Mouse (Mus musculus): ENCODE data around the gene Ccdc162.
"Not testable (repeated sequence)": the region's sequence is repeated elsewhere in the genome, so short reads cannot be mapped to it uniquely, and the experiment has no call there.

The Ccdc162 gene

DNA sequence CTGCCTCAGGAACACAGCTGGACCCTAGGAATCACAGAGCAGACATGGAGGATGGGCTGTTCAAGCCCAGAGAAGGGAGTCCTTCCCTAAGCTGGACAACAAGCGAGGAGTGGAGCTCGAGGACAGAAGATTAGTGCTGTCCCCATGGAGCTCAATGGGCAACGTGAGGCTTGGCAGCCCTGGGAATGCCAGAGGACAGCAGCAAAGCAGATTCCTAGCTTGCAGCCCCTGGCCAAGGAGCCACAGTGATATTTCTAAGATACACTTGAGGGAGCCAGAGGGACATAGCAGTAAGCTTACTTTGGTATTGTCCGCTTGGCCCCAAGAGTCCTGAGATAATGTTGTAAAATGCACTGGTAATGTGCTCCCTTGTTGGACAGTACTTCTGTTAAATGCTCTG, 25.5 kb downstream of the Ccdc162 start:
- DNase-seq, result no peak

DNA sequence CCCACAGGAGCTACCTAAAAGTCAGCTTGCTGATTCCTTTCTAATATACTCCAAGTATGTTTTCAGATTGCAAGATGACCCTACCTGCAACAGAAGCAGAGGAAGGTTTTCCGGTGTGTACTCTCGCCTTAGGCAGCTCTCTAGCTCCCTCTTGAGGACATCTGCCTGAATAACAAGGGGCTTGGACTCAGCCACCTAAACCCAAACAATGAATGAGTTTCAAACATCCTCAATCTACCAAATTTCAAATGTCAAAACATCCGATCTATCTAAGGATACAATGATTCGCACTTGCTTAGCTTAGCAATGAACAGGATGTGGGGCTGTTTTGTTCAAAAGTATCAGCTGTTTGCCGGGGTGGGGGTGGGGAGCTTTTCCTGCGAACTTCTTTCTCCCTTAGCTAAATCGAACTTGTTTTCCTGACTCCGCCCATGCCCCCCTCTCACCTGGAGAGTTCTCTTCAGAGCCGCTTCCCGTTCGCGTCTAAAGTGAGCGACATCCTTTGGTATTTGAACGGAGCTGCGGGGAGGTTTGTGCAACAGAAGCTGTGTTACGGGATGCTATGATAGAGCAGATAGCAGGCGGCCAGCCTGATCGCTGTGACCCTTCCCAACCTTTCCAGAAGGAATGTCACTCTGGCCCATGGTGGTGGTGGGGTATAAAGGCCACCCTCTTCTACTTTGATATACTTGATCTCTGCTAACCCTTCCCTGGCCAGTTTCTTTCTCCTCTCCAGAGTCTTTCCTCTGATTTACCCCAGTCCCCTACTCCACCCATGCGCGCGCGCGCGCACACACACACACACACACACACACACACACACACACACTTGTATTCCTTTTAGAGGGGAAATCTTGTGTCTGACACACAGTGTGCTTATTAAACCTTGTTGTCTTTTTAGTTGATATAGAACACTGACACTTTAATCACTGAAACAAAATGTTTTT, 26.2 kb downstream of the Ccdc162 start:
- DNase-seq, result peak; percentile 77

DNA sequence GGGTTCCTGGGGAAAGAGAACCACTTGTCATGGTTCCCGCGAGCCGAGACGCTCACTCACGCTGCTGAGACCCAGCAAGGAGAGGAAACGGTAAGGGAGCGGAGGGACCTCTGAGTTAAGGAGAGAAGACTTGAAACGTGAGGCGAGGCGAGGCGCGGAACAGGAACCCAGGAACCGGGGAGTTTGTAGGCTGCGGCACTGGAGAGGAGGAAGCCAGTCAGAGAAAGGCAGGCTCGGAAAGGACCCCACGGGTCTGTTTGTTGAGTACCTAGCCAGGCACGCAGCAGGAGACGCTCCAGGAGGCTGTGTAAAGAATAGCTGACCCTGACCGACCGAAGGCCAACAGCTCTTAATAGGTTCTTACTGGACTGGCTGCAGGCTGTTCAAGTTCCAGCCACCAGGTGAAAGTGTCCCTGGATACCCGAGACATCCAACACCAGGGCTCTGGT, 31.9 kb downstream of the Ccdc162 start:
- peak; percentile 64 for DNase-seq

DNA sequence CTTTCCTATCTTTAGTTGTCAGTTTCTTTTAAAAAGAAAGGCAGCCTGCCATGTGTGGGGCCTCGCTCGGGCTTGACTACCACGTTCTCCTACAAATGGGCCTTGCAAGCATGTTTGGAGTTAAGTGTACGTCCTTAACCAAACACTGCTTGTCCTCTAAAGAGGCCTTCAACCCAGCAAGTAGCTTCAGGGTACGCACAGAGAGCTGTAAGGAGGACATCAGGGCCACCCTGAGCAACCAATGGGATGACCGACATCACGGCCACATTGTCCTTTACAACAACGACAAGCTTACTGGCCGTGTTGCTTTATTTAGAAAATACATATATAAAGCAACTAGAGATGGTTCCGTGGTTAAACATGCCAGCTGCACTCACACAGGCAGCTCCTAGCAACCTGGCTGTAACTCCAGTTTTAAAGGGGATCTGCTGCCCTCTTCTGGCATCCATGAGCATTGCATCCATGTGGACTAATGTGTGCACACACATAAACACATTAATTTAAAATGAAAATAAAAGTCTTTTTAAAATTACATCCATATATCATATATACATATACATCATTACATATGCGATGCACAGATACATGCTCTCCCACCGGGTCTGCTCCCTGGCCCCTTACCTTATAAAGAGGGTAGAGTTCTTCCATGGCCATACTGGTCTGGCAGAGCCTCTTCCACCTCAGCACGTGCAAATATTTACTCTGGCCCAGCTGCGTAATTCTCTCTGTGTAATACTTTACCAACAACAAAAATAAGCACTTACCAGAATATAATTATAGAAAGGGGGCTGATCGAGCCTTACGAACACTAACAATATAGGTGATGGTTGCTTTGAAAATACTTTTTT, 33.7 kb downstream of the Ccdc162 start:
- DNase-seq, result peak; percentile 94

DNA sequence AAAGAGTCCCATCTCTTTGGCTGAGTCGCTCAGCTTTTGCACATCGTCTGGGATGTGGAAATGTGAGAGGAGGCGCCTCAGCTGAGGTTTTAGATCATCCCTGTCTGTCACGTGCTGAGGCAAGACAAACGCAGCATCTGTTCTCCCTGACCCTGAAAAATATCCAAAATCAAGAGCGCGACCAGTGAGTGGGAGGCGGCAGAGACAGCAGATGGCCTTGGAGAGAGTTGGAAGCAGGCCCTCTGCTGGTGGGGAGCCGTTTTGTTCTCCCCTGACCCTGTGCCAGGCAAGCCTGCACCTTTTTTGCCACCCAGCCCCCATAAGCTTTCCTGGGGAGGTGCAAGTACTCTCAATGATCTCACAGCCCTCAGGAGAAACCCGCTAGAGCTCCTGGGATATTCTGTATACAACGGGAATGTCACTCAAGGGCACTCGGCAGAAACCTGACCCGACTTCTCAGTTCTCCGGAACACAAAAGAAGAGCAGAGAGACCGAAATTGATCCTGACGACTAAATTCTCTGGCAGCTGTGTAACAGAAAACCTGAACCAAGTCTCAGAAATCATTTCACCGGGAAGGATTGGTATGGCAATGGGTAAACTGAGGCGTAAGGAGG, 37.6 kb downstream of the Ccdc162 start:
- DNase-seq, result peak; percentile 79

DNA sequence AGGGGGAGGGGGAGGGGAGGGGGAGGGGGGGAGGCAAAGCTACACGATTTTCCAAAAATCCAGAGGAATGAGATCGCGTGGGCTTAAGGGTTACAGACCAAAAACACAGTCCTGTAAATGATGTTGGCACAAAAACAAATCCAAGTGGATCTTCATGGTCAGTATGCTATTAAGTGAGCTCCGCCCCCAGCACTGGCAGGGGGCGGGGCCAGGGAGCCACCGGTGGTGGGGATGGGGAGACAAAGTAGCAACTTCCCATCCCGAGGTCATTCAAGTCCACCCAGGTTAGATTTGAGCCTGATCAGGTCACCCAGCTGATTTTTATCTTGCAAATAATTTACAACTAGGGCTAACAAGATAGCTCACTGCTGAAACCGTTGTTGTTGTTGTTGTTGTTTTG, 39.0 kb downstream of the Ccdc162 start:
- DNase-seq, result no peak

DNA sequence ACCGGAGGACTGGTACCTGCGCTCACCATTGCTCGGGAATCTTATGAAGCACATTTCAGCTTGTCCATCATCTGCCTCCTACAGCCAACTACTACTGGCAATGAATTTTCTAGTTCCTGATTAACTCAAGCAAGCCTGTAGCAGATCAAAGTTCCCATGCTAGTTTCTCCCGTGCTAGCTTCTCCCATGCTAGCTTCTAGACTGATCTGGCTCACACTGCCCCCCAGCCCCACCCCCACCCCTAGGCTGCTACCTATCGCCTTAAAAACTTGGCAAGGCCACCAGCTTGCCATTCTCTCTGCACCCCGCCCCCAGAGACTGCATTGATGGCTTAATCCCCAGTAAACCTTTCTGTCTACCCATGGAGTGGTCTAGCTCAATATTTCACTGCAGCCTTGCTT, 39.8 kb downstream of the Ccdc162 start:
- DNase-seq, result no peak

DNA sequence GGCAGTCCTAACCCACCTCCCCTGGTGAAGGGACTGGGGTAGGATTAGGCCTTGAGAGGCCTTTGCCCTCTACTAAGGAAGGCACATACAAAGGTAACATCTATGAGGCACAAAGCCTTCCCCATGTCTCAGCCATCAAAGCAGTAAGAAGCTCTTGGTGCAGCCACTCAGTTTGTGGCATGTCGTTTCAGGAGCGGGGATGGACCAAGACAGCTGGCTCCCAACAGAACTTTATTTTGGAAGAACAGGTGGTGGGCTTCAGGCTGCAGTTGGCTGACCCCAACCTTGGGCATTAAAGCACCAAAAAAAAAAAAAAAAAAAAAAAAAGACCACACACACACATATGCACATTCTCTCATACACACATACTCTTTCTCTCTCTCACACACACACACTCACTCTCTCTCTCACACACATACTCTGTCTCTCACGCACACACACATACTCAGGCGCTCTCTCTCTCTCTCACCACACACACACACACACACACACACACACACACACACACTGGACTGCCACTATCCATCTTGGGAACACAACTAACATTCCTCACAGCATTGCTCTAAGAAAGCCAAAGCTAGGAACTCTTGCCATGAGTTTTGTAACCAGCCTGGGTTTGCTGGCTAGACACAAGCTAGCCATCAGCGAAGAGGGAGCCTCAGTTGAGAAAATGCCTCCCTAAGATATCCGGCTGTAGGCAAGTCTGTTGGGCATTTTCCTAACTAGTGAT, 40.4 kb downstream of the Ccdc162 start:
- DNase-seq, result peak; percentile 34

DNA sequence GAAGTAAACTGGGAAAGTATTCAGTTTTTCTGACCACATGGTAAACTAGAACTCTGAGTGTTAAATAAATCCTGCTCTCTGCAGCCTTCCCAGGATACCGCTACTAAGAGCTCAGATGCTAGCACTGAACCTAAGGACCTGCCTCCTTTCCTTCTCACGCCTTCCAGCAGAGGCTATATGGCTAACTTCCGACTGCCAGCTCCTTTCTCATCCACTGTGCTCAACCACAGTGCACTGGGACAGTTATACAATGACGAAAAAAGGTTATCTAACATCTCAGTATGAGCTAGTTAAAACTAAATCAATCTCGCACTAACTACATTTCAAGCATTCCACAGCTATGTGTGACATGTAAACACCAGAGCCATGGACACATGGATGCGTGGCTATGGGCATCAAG, 41.2 kb downstream of the Ccdc162 start:
- no peak for DNase-seq

DNA sequence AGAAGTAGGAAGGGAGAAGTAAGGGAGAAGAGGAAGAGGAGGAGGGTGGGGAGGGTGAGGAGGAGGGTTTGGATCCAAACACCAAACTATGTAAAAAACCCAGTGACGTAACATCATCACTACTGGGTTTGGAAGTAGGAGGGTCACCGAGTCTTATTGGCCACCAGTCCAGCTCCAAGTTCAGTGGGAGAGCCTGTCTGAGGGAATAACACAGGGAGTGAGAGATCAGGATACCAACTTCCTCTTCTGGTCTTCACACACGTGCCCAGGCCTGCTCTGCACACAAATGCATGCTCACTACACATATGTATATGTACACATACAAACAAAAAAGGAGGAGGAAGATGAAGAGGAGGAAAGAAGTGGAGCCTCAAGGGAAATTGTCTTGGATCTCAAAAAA, 42.1 kb downstream of the Ccdc162 start:
- DNase-seq, result no peak

DNA sequence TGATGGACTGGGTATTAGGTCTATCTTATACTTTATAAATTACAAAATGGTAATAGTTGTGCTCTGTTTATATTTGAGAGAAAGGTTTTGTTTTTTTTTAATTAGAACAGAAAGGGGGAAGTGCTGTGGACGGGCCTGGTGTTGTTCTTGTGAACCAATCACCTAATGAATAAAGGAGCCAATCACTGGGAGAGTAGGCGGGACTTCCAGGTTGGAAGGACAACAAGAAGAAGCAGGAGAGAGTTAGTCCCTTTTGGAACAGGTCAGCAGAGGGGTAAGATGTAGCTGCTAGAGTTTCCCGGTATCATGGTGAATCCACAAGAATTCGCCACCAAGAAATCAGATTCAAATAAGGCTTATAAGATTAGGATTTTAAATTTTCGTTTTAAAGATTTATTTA, 46.2 kb downstream of the Ccdc162 start:
- no peak for DNase-seq

DNA sequence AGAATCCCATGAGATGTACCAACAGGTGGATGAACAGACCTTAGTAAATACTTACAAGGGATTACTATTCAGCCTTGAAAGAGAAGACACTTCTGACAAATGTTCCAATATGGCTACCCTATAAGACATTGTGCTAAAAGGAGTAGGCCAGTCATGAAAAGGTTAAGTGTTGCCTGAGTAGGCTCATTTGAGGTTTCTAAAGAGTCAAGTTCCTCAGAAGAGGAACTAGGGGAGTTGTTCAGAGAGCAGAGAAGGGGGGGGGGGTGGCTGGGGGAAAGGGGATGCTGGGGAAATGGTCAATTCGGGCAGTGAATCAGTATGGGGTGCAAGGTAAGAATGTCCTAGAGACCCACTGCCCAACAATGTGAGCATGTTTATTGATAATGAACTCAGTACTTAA, 50.9 kb downstream of the Ccdc162 start:
- DNase-seq, result no peak

DNA sequence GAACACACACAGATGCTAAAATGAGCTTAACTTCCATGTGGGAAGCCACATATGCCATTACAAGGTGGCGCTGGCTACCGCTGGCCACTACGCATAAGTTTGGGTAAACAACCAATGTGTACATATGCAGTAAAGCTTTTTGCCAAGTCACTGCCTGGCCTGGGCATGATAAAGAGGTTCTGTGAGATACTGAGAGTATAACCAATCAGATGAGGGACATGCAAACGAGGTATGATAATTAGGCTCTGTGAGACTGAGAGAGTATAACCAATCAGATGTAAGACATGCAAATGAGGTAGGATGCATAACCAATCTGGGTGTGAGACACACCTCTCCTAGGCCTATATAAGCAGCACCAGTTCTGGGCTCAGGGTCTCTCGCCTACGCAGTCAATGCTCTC, 56.8 kb downstream of the Ccdc162 start:
- not testable (repeated sequence) for DNase-seq

DNA sequence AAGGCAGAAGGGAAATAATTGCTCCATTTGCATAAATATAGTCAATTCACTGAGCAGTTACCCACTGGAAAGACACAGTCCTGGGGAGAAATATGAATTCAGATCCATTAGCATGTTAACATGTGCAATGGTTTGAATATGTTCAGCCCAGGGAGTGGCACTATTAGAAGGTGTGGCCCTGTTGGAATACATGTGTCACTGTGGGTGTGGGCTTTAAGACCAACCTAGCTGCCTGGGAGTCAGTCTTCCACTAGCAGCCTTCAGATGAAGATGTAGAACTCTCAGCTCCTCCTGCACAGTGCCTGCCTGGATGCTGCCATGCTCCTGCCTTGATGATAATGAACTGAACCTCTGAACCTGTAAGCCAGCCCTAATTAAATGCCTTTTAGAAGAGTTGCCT, 60.8 kb downstream of the Ccdc162 start:
- DNase-seq, result not testable (repeated sequence)

DNA sequence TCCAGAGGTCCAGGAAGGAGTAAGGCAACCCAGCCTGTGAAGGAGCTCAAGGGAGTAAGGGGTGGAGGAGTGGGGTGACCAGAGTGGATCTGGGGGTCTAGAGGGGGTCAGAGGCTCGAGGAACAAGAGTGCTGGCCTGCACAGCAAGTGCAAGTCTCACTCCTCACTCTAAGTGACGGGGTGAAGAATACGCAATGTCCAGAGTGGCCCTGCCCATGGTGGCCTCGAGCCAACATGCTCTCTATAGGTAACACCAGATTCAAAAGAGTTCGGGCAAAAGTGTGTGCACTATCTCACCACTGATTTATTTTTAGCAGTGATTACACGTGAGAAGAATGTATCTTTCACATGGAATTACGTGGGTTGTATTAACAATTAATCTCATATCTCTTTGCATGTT, 63.4 kb downstream of the Ccdc162 start:
- DNase-seq, result no peak

DNA sequence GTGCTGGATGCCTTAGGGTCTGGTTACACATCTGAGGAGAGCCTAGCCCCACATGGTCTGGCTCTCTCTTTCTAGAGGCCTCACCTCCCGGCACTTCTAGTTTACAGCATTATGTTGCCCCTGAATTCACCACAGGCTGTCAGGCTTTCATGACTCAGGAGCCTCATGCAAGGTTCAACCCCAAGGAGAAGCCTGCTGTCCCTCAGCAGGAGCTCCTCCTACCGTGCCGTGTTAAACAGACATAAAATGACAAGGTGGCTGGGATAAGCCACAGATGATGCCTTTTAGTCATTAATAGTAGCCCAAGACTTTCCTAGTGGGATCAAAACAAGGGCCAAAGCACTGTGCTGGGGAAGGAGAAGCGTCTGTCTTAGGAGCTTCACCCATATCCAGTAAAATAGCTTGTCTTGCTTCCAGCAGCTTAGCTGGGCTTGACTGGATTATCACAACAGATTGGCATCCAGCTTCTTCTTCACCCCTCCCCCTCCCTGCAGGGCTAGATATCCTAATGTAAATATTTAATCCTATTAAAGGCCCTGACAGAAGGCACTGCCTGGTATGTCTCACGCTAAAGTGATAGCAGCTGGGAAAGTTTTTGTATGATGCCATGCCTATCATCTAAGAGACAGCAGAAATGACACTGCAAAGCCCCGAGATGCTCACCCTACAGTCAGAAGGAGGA, 64.2 kb downstream of the Ccdc162 start:
- peak; percentile 82 for DNase-seq

DNA sequence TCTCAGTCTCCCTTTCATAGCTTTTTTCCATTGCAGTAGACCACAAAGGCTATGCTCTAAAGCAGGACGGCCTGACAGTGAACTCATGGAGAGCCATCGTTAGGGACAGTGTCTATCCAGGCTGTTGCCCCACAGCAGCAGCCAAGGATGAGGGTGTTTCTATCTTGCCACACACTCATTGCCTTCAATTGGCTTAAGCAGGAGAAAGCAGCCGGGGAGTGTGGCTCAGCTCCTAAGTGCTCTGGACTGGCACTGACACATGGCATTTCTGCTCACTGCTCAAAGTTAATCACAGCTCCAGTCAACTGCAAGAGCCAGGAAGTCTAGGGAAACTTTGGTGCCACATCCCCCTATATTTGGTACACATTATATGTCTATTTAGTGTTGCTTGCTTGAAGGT, 64.9 kb downstream of the Ccdc162 start:
- DNase-seq, result no peak

DNA sequence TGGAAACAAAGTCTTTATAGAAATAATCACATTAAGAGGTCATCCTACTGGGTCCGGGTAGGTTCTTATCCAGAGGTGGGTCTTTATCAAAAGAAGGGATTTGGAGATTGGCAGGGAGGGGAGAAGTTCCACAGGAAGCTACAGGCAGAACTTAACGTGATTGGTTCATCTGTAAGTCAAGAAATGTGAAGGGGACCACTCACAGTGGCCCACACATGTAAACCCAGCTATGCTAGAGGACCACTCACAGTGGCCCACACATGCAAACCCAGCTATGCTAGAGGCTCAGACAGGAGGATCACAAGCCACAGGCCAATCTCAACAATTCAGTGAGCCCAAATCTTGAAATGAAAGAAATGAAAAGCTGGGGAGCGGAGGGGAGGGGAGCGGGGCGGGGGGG, 67.2 kb downstream of the Ccdc162 start:
- DNase-seq, result no peak

DNA sequence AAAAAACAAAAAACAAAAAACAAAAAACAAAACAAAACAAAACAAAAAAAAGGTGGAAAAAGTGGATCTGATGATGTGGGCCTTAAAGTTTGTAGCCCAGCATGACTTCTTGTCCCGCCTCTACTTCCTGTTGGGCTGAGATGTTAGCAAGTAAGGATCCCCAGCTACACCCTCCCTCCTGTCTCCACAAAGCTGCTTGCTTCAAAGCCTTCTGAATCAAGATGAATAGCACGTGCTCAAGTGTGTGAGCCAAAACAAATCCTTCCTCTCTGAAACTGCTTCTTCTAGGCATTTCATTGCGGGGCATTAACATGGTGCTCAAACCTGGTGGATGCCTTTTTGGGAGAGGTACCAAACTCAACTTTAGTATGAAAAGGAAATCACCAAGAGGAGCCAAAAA, 77.7 kb downstream of the Ccdc162 start:
- DNase-seq, result no peak

DNA sequence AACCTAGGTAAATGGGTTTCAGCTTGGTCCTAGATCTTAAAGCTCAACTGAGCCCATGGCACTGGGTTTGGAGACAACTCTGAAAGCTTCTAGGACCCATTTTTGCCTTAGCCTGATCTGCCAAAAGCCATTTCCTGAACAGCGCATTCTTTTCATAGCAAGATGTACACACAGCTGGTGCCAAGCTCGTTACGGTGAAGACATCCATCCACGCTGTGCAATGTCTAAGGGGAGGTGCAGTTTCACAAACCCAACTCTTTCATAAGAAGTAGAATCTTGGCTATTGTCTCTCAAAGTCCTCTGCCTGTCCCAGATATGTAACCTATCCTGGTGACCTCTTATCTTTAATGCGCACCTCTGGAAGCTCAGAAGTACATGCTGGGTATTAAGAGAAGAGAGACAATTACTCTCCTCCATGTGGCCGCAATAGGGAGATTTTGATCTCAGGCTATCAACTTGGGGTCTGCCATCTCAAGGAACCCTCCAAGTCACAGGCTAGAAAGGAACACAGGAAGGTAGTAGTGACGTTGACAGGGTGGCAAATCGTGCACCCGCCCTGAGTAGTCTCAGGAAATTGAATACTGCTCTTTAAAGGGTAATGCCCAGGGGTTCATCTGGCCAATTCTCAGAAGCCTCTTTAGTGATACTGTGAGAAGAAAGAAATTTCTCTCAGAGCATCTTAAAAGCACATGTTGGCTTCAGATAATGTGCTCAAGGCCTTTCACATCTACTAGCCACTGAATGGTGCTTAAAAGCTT, 81.0 kb downstream of the Ccdc162 start:
- DNase-seq, result peak; percentile 40

DNA sequence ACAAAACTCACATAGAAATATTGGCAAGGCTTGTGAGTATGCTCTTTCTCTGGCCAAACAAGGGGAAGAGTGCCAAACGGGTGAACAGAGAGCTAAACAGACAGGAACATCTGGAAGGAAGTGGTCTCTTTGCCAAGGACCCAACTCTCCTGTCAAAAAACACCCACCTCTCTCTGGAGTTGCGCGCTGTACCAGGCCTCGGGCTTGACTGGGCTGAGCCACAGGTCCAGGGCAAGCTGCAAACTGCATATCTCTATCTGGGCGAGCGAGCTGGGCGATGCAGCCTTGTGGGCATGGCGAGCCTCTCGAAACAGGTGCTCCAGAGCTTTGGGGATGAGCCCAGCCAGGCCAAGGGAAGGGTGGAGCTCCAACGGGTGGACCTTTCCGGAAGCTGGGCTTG, 82.6 kb downstream of the Ccdc162 start:
- no peak for DNase-seq

All from lung, postnatal 36 days (tissue).